Mouse (Mus musculus): ENCODE results near the gene Insrr. TPM values are rescaled to one million over a fixed set of nuclear protein-coding genes. Genes with fewer than 3 reads are reported as not detected.

Gene Insrr
- 1.2 TPM in 2 replicates for polyA plus RNA-seq (2016; fragmentation: Nextera tagmentation; extraction: Ambion mirVana)

- Histone ChIP-seq H3K36me3 (no peaks in the 10 kb centered on the region), H3K9me3 (no peaks in the 10 kb centered on the region), H3K4me2 (replicated peaks) (peak within 1 kb of the TSS; percentile 54), H3K27ac (replicated peaks) (no peak within 1 kb of the TSS), H3K27me3 (peaks cover 100% of the 10 kb centered on the region), H3K4me3 (peak within 1 kb of the TSS; percentile 33), H3K9ac (replicated peaks) (peak within 1 kb of the TSS; percentile 43; the same call in 1 of the 2 replicates), H3K4me1 (peaks cover 35% of the 10 kb centered on the region)
- no peak for ATAC-seq (ENCODE audit: low FRiP score, low read depth)
- 1% methylated on average over 29 of the region's 29 CpGs for WGBS
Measured at GRCm38 (mm10) chr3:87796736-87797334, at the start of gene Insrr. Insrr (plus strand) TSS chr3:87796951.

GRCm38 (mm10) chr3:87748431-87748830 lies 48.3 kb upstream of the Insrr start, which contains the start of gene Lrrc71:
Lrrc71 (minus strand) TSS chr3:87748625.
- 48% methylated on average over 13 of the region's 13 CpGs for WGBS
- peaks cover 9% of the 10 kb centered on the region for H3K4me1 ChIP-seq
- ATAC-seq (ENCODE audit: low FRiP score, low read depth): no peak

GRCm38 (mm10) chr3:87749036-87749435 lies 47.7 kb upstream of the Insrr start:
- Histone ChIP-seq H3K4me1 (peaks cover 9% of the 10 kb centered on the region), H3K27ac (replicated peaks) (no peak overlapping the region), H3K36me3 (no peaks in the 10 kb centered on the region), H3K9ac (replicated peaks) (no peak overlapping the region), H3K4me3 (no peak overlapping the region), H3K27me3 (peaks cover 17% of the 10 kb centered on the region), H3K9me3 (no peaks in the 10 kb centered on the region), H3K4me2 (replicated peaks) (no peak overlapping the region)
- ATAC-seq (ENCODE audit: low FRiP score, low read depth): no peak
- WGBS: 14% methylated on average over 5 of the region's 5 CpGs

More at GRCm38 (mm10) chr3:87748431-87748830, 48.3 kb upstream of the Insrr start, which contains the start of gene Lrrc71:
- H3K9me3 ChIP-seq: no peaks in the 10 kb centered on the region
- H3K36me3 ChIP-seq: no peaks in the 10 kb centered on the region
- no peak within 1 kb of the TSS for H3K4me2 ChIP-seq (replicated peaks)
- H3K4me3 ChIP-seq: no peak within 1 kb of the TSS
- no peak within 1 kb of the TSS for H3K27ac ChIP-seq (replicated peaks)
- no peak within 1 kb of the TSS for H3K9ac ChIP-seq (replicated peaks)
- H3K27me3 ChIP-seq: peaks cover 11% of the 10 kb centered on the region

- Histone ChIP-seq H3K4me1 (peaks cover 5% of the 10 kb centered on the region), H3K36me3 (no peaks in the 10 kb centered on the region), H3K9ac (replicated peaks) (no peak overlapping the region), H3K27me3 (peaks cover 27% of the 10 kb centered on the region), H3K4me2 (replicated peaks) (no peak overlapping the region), H3K9me3 (no peaks in the 10 kb centered on the region), H3K27ac (replicated peaks) (no peak overlapping the region), H3K4me3 (no peak overlapping the region)
- ATAC-seq (ENCODE audit: low FRiP score, low read depth): no peak
- 86% methylated on average over 12 of the region's 12 CpGs for WGBS
Measured at GRCm38 (mm10) chr3:87749977-87750376, 46.8 kb upstream of the Insrr start.

GRCm38 (mm10) chr3:87752567-87752966 lies 44.2 kb upstream of the Insrr start:
- Histone ChIP-seq H3K4me3 (no peak overlapping the region), H3K27ac (replicated peaks) (no peak overlapping the region), H3K9ac (replicated peaks) (no peak overlapping the region), H3K27me3 (peaks cover 53% of the 10 kb centered on the region), H3K4me2 (replicated peaks) (no peak overlapping the region), H3K36me3 (no peaks in the 10 kb centered on the region), H3K9me3 (no peaks in the 10 kb centered on the region), H3K4me1 (peaks cover 6% of the 10 kb centered on the region; the same call in 1 of the 2 replicates)
- no peak for ATAC-seq (ENCODE audit: low FRiP score, low read depth)
- WGBS: 91% methylated on average over 3 of the region's 3 CpGs

- H3K9ac ChIP-seq (replicated peaks): no peak overlapping the region
- no peaks in the 10 kb centered on the region for H3K9me3 ChIP-seq
- H3K27ac ChIP-seq (replicated peaks): no peak overlapping the region
- ATAC-seq (ENCODE audit: low FRiP score, low read depth): no peak
- no peak overlapping the region for H3K4me2 ChIP-seq (replicated peaks)
- 84% methylated on average over 13 of the region's 13 CpGs for WGBS
- no peak overlapping the region for H3K4me3 ChIP-seq
- H3K4me1 ChIP-seq: peaks cover 6% of the 10 kb centered on the region; the same call in 1 of the 2 replicates
- no peaks in the 10 kb centered on the region for H3K36me3 ChIP-seq
- peaks cover 62% of the 10 kb centered on the region for H3K27me3 ChIP-seq
Measured at GRCm38 (mm10) chr3:87753829-87754228, 42.9 kb upstream of the Insrr start.

GRCm38 (mm10) chr3:87755964-87756363 lies 40.8 kb upstream of the Insrr start:
- H3K27ac ChIP-seq (replicated peaks): no peak overlapping the region
- no peaks in the 10 kb centered on the region for H3K36me3 ChIP-seq
- peak overlapping the region; percentile 47; the same call in 1 of the 2 replicates for H3K9ac ChIP-seq (replicated peaks)
- H3K27me3 ChIP-seq: peaks cover 55% of the 10 kb centered on the region
- H3K4me3 ChIP-seq: peak overlapping the region; percentile 22; the same call in 1 of the 2 replicates
- WGBS: 4% methylated on average over 24 of the region's 24 CpGs
- H3K9me3 ChIP-seq: no peaks in the 10 kb centered on the region
- peak; percentile 84 for ATAC-seq (ENCODE audit: low FRiP score, low read depth)
- peaks cover 6% of the 10 kb centered on the region; the same call in 1 of the 2 replicates for H3K4me1 ChIP-seq
- H3K4me2 ChIP-seq (replicated peaks): peak overlapping the region; percentile 50

GRCm38 (mm10) chr3:87756488-87756887 lies 40.3 kb upstream of the Insrr start:
- Histone ChIP-seq H3K27me3 (peaks cover 60% of the 10 kb centered on the region), H3K27ac (replicated peaks) (no peak overlapping the region), H3K4me3 (0 out of 2 replicates have a peak overlapping the region, but pooled peaks have one; percentile 22), H3K9ac (replicated peaks) (no peak overlapping the region), H3K9me3 (no peaks in the 10 kb centered on the region), H3K36me3 (no peaks in the 10 kb centered on the region), H3K4me2 (replicated peaks) (peak overlapping the region; percentile 50), H3K4me1 (peaks cover 6% of the 10 kb centered on the region; the same call in 1 of the 2 replicates)
- WGBS: 49% methylated on average over 20 of the region's 20 CpGs
- no peak for ATAC-seq (ENCODE audit: low FRiP score, low read depth)

GRCm38 (mm10) chr3:87758641-87759040 lies 38.1 kb upstream of the Insrr start:
- Histone ChIP-seq H3K9ac (replicated peaks) (no peak overlapping the region), H3K27ac (replicated peaks) (no peak overlapping the region), H3K27me3 (peaks cover 65% of the 10 kb centered on the region), H3K4me3 (no peak overlapping the region), H3K36me3 (no peaks in the 10 kb centered on the region), H3K9me3 (no peaks in the 10 kb centered on the region), H3K4me1 (peaks cover 12% of the 10 kb centered on the region), H3K4me2 (replicated peaks) (no peak overlapping the region)
- WGBS: 57% methylated on average over 4 of the region's 5 CpGs
- ATAC-seq (ENCODE audit: low FRiP score, low read depth): no peak

- Histone ChIP-seq H3K27ac (replicated peaks) (no peak overlapping the region), H3K4me2 (replicated peaks) (no peak overlapping the region), H3K4me3 (no peak overlapping the region), H3K36me3 (no peaks in the 10 kb centered on the region), H3K9ac (replicated peaks) (no peak overlapping the region), H3K27me3 (peaks cover 62% of the 10 kb centered on the region), H3K9me3 (no peaks in the 10 kb centered on the region), H3K4me1 (peaks cover 16% of the 10 kb centered on the region)
- no peak for ATAC-seq (ENCODE audit: low FRiP score, low read depth)
- WGBS: 75% methylated on average over 20 of the region's 20 CpGs
Measured at GRCm38 (mm10) chr3:87761408-87762375, 35.1 kb upstream of the Insrr start.

GRCm38 (mm10) chr3:87763202-87763601 lies 33.5 kb upstream of the Insrr start:
- no peak for ATAC-seq (ENCODE audit: low FRiP score, low read depth)
- WGBS: 63% methylated on average over 4 of the region's 4 CpGs
- peaks cover 62% of the 10 kb centered on the region for H3K27me3 ChIP-seq
- H3K27ac ChIP-seq (replicated peaks): no peak overlapping the region
- no peak overlapping the region for H3K9ac ChIP-seq (replicated peaks)
- H3K9me3 ChIP-seq: no peaks in the 10 kb centered on the region
- H3K4me1 ChIP-seq: peaks cover 16% of the 10 kb centered on the region
- H3K36me3 ChIP-seq: no peaks in the 10 kb centered on the region
- H3K4me2 ChIP-seq (replicated peaks): no peak overlapping the region
- H3K4me3 ChIP-seq: no peak overlapping the region
